Mouse (Mus musculus): ENCODE measurements around the gene Lingo2. TPM values are rescaled to one million over a fixed set of nuclear protein-coding genes. Genes with fewer than 3 reads are reported as not detected.

Lingo2 gene
- polyA plus RNA-seq, 1 experiment from 2014 or later: 31.2 TPM

- Histone ChIP-seq H3K27me3 (no peaks in the 10 kb centered on the region), H3K4me3 (no peak overlapping the region), H3K36me3 (no peaks in the 10 kb centered on the region), H3K4me1 (peaks cover 11% of the 10 kb centered on the region), H3K27ac (replicated peaks) (no peak overlapping the region), H3K9ac (replicated peaks) (no peak overlapping the region), H3K4me2 (replicated peaks) (no peak overlapping the region), H3K9me3 (no peaks in the 10 kb centered on the region)
- no peak for ATAC-seq (replicated peaks)
- WGBS: 51% methylated on average over 7 of the region's 7 CpGs
Observed at GRCm38 (mm10) chr4:35770810-35771209, 1180.7 kb downstream of the Lingo2 start.

GRCm38 (mm10) chr4:35766905-35767304, 1184.6 kb downstream of the Lingo2 start:
- ATAC-seq (replicated peaks): no peak
- no peak overlapping the region for H3K9ac ChIP-seq (replicated peaks)
- no peaks in the 10 kb centered on the region for H3K9me3 ChIP-seq
- H3K4me3 ChIP-seq: no peak overlapping the region
- 53% methylated on average over 6 of the region's 6 CpGs for WGBS
- H3K4me1 ChIP-seq: peaks cover 10% of the 10 kb centered on the region
- H3K4me2 ChIP-seq (replicated peaks): no peak overlapping the region
- H3K27me3 ChIP-seq: no peaks in the 10 kb centered on the region
- H3K27ac ChIP-seq (replicated peaks): no peak overlapping the region
- H3K36me3 ChIP-seq: no peaks in the 10 kb centered on the region

GRCm38 (mm10) chr4:35761181-35761580, 1190.4 kb downstream of the Lingo2 start:
- no peaks in the 10 kb centered on the region for H3K27me3 ChIP-seq
- H3K4me3 ChIP-seq: no peak overlapping the region
- H3K4me1 ChIP-seq: 0 out of 2 replicates have a peak, but pooled peaks cover 2% of the 10 kb centered on the region
- H3K9me3 ChIP-seq: no peaks in the 10 kb centered on the region
- no peak overlapping the region for H3K27ac ChIP-seq (replicated peaks)
- no peak overlapping the region for H3K9ac ChIP-seq (replicated peaks)
- no peaks in the 10 kb centered on the region for H3K36me3 ChIP-seq
- ATAC-seq (replicated peaks): no peak
- WGBS: 75% methylated on average over 5 of the region's 5 CpGs
- no peak overlapping the region for H3K4me2 ChIP-seq (replicated peaks)

GRCm38 (mm10) chr4:35752121-35752860, 1199.3 kb downstream of the Lingo2 start:
- no peak for ATAC-seq (replicated peaks)

GRCm38 (mm10) chr4:35746693-35747092, 1204.9 kb downstream of the Lingo2 start:
- H3K9ac ChIP-seq (replicated peaks): no peak overlapping the region

More at GRCm38 (mm10) chr4:35752121-35752860, 1199.3 kb downstream of the Lingo2 start:
- H3K9ac ChIP-seq (replicated peaks): no peak overlapping the region
- 56% methylated on average over 6 of the region's 6 CpGs for WGBS
- no peaks in the 10 kb centered on the region for H3K4me1 ChIP-seq
- H3K27ac ChIP-seq (replicated peaks): no peak overlapping the region
- no peaks in the 10 kb centered on the region for H3K9me3 ChIP-seq
- no peaks in the 10 kb centered on the region for H3K36me3 ChIP-seq
- no peaks in the 10 kb centered on the region for H3K27me3 ChIP-seq
- no peak overlapping the region for H3K4me2 ChIP-seq (replicated peaks)
- H3K4me3 ChIP-seq: no peak overlapping the region

GRCm38 (mm10) chr4:35724774-35725173, 1226.8 kb downstream of the Lingo2 start:
- Histone ChIP-seq H3K27me3 (no peaks in the 10 kb centered on the region), H3K4me1 (no peaks in the 10 kb centered on the region), H3K9ac (replicated peaks) (no peak overlapping the region), H3K27ac (replicated peaks) (no peak overlapping the region), H3K36me3 (no peaks in the 10 kb centered on the region), H3K4me2 (replicated peaks) (no peak overlapping the region), H3K4me3 (no peak overlapping the region), H3K9me3 (0 out of 2 replicates have a peak, but pooled peaks cover 5% of the 10 kb centered on the region)
- no peak for ATAC-seq (replicated peaks)
- WGBS: 76% methylated on average over 1 of the region's 1 CpGs

More at GRCm38 (mm10) chr4:35746693-35747092, 1204.9 kb downstream of the Lingo2 start:
- ATAC-seq (replicated peaks): peak; percentile 11; the same call in 1 of the 2 replicates
- Histone ChIP-seq H3K36me3 (no peaks in the 10 kb centered on the region), H3K4me2 (replicated peaks) (no peak overlapping the region), H3K9me3 (no peaks in the 10 kb centered on the region), H3K4me1 (peaks cover 4% of the 10 kb centered on the region; the same call in 1 of the 2 replicates), H3K27ac (replicated peaks) (no peak overlapping the region), H3K4me3 (no peak overlapping the region), H3K27me3 (no peaks in the 10 kb centered on the region)
- 32% methylated on average over 6 of the region's 6 CpGs for WGBS

- no peak overlapping the region for H3K4me3 ChIP-seq
- H3K27me3 ChIP-seq: no peaks in the 10 kb centered on the region
- H3K4me1 ChIP-seq: no peaks in the 10 kb centered on the region
- no peaks in the 10 kb centered on the region for H3K9me3 ChIP-seq
- no peak overlapping the region for H3K27ac ChIP-seq (replicated peaks)
- no peaks in the 10 kb centered on the region; the same call in 1 of the 2 replicates for H3K36me3 ChIP-seq
- 22% methylated on average over 2 of the region's 2 CpGs for WGBS
- no peak overlapping the region for H3K9ac ChIP-seq (replicated peaks)
- no peak overlapping the region for H3K4me2 ChIP-seq (replicated peaks)
- no peak for ATAC-seq (replicated peaks)
Observed at GRCm38 (mm10) chr4:35704126-35704525, 1247.4 kb downstream of the Lingo2 start.

GRCm38 (mm10) chr4:35702661-35703060, 1248.9 kb downstream of the Lingo2 start:
- H3K9me3 ChIP-seq: no peaks in the 10 kb centered on the region
- H3K4me3 ChIP-seq: no peak overlapping the region
- no peak overlapping the region for H3K9ac ChIP-seq (replicated peaks)
- ATAC-seq (replicated peaks): no peak
- no peaks in the 10 kb centered on the region for H3K36me3 ChIP-seq
- H3K27ac ChIP-seq (replicated peaks): no peak overlapping the region
- no peaks in the 10 kb centered on the region for H3K4me1 ChIP-seq
- WGBS: 32% methylated on average over 1 of the region's 1 CpGs
- H3K4me2 ChIP-seq (replicated peaks): no peak overlapping the region
- H3K27me3 ChIP-seq: no peaks in the 10 kb centered on the region

- Histone ChIP-seq H3K9me3 (no peaks in the 10 kb centered on the region), H3K36me3 (no peaks in the 10 kb centered on the region), H3K9ac (replicated peaks) (no peak overlapping the region), H3K4me2 (replicated peaks) (no peak overlapping the region), H3K4me1 (peaks cover 12% of the 10 kb centered on the region; the same call in 1 of the 2 replicates), H3K4me3 (no peak overlapping the region), H3K27me3 (no peaks in the 10 kb centered on the region), H3K27ac (replicated peaks) (peak overlapping the region; percentile 28; the same call in 1 of the 2 replicates)
- WGBS: 44% methylated on average over 2 of the region's 2 CpGs
- ATAC-seq (replicated peaks): peak; percentile 69; the same call in 1 of the 2 replicates
Observed at GRCm38 (mm10) chr4:35695137-35695522, 1256.4 kb downstream of the Lingo2 start.

GRCm38 (mm10) chr4:35694360-35695136, 1257.0 kb downstream of the Lingo2 start:
- peak; percentile 59; the same call in 1 of the 2 replicates for ATAC-seq (replicated peaks)
- Histone ChIP-seq H3K9ac (replicated peaks) (no peak overlapping the region), H3K4me2 (replicated peaks) (no peak overlapping the region), H3K36me3 (no peaks in the 10 kb centered on the region), H3K9me3 (no peaks in the 10 kb centered on the region), H3K4me1 (peaks cover 12% of the 10 kb centered on the region; the same call in 1 of the 2 replicates), H3K27ac (replicated peaks) (no peak overlapping the region), H3K4me3 (no peak overlapping the region), H3K27me3 (no peaks in the 10 kb centered on the region)
- WGBS: 83% methylated on average over 4 of the region's 4 CpGs

- H3K4me1 ChIP-seq: peaks cover 12% of the 10 kb centered on the region
- no peaks in the 10 kb centered on the region for H3K27me3 ChIP-seq
- H3K4me2 ChIP-seq (replicated peaks): no peak overlapping the region
- no peak overlapping the region for H3K9ac ChIP-seq (replicated peaks)
- ATAC-seq (replicated peaks): no peak
- no peaks in the 10 kb centered on the region for H3K9me3 ChIP-seq
- WGBS: 55% methylated on average over 5 of the region's 5 CpGs
- H3K27ac ChIP-seq (replicated peaks): no peak overlapping the region
- H3K4me3 ChIP-seq: no peak overlapping the region
- no peaks in the 10 kb centered on the region for H3K36me3 ChIP-seq
Observed at GRCm38 (mm10) chr4:35690521-35690920, 1261.0 kb downstream of the Lingo2 start.
